Mouse (Mus musculus) liver, embryonic 11.5 days (tissue): ENCODE results near the gene Morc3. TPM values are rescaled to one million over a fixed set of nuclear protein-coding genes. Genes with fewer than 3 reads are reported as not detected.
"Not testable (repeated sequence)": the region's sequence is repeated elsewhere in the genome, so short reads cannot be mapped to it uniquely, and the experiment has no call there.

ENCODE experiments used
- ATAC-seq: fragments of 200-750 bp; cut with Nextera tagmentation; replicated peaks from 2 replicates; pipeline ENCODE4 v1.8.0; 2017; ENCODE audit warnings: moderate number of reproducible peaks, mild to moderate bottlenecking, moderate TSS enrichment, moderate library complexity; ENCODE audit not compliant: low FRiP score
- DNase-seq: peaks from one replicate; pipeline ENCODE4 v3.0.0-alpha.2; 2017; ENCODE audit warnings: low spot score
- H3K27ac ChIP-seq: fragments of 300-500 bp; sonication (generic); 2 replicates; pipeline ENCODE4 v1.5.1; 2014; ENCODE audit warnings: mild to moderate bottlenecking, low read depth, low read length, control low read depth
- H3K27me3 ChIP-seq: fragments of 300-500 bp; sonication (generic); replicated peaks from 2 replicates; pipeline ENCODE4 v1.6.1; 2014; ENCODE audit warnings: low read length, mixed read lengths; ENCODE audit not compliant: control insufficient read depth, insufficient read depth
- H3K36me3 ChIP-seq: fragments of 300-500 bp; sonication (generic); 2 replicates; pipeline ENCODE4 v1.6.1; 2014; ENCODE audit warnings: mild to moderate bottlenecking, low read length, moderate library complexity, mixed read lengths; ENCODE audit not compliant: control insufficient read depth, insufficient read depth
- H3K4me1 ChIP-seq: fragments of 300-500 bp; sonication (generic); replicated peaks from 2 replicates; pipeline ENCODE4 v1.6.1; 2014; ENCODE audit warnings: low read length, mixed read lengths; ENCODE audit not compliant: control insufficient read depth, insufficient read depth
- H3K4me2 ChIP-seq: fragments of 300-500 bp; sonication (generic); 2 replicates; pipeline ENCODE4 v1.6.1; 2014; ENCODE audit warnings: mild to moderate bottlenecking, control low read depth, moderate library complexity
- H3K4me3 ChIP-seq: fragments of 300-500 bp; sonication (generic); 2 replicates; pipeline ENCODE4 v1.5.1; 2014; ENCODE audit warnings: low read depth, low read length, control low read depth
- H3K9ac ChIP-seq: fragments of 300-500 bp; sonication (generic); 2 replicates; pipeline ENCODE4 v1.6.1; 2014; ENCODE audit warnings: low read depth, low read length, control low read depth
- H3K9me3 ChIP-seq: fragments of 300-500 bp; sonication (generic); 2 replicates; pipeline ENCODE4 v1.6.1; 2016; ENCODE audit warnings: low read length, inconsistent platforms, mixed read lengths; ENCODE audit not compliant: control insufficient read depth
- WGBS: fragments of 180-500 bp; shearing (Covaris S2); extraction: QIAGEN DNeasy Blood & Tissue Kit; methylation state at CpG from one replicate; pipeline ENCODE4 v1.1.7; 2014; 5-methylcytosine and 5-hydroxymethylcytosine counted together
- polyA plus RNA-seq: library from polyadenylated mRNA; unstranded; fragments of >200 nt; fragmentation: Nextera tagmentation; extraction: Ambion mirVana; gene quantifications from 2 replicates; pipeline ENCODE4 v1.2.1, GENCODE M21; 2014

Morc3 gene
- polyA plus RNA-seq, 1 experiment from 2014 or later = 37.0 TPM

DNA sequence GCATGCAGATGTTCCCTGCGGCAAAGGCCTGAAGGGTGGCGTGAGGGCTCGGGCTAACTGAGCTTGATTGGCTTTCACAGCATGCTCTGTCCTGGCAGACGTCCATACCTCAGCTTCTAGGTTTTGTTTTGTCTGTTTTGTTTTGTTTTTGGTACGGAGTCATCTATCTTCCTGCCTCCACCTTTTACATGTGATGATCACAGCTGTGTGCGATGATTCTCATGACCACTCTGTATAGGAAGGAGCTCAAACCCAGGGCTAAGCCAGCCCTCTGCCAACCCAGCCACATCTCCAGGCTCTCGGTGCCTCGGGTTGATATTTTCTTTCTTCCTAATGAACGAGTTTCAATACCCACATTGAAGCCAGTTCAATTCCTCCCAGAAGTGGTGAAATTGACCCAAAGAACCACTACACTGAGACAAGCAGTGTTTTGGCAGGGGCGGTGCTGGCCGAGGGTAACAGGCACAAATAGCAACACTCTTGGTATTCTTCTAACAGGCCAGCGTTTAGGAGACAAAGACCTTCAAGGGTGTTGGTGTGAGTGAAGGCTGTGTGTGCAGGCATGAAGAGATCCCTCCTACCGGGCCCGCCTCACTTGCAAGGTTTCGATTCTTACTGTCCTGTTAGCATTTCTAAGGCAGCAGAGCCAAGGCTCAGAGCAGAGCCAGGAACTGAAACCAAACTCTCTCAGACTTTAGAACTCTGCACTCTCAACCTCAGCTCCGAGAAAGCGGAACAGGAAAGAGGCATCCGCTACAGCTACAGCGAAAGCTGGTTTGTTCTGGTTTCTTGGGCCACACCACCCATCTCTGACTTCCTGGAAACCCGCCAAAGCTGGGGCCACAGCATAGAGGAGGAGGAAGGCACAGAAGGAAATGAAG, 15.8 kb upstream of the Morc3 start:
- Histone ChIP-seq H3K9me3 (peaks cover 6% of the 10 kb centered on the region), H3K4me1 (peaks cover 27% of the 10 kb centered on the region), H3K9ac (peak overlapping the region; percentile 61), H3K27me3 (no peaks in the 10 kb centered on the region), H3K4me3 (peak overlapping the region; percentile 2), H3K4me2 (peak overlapping the region; percentile 49), H3K36me3 (peaks cover 5% of the 10 kb centered on the region; the same call in 1 of the 2 replicates), H3K27ac (peak overlapping the region; percentile 76)
- ATAC-seq = peak; percentile 72
- 41% methylated on average over 20 of the region's 20 CpGs for WGBS
- DNase-seq = no peak

- ATAC-seq = no peak
- H3K27ac ChIP-seq = peak overlapping the region; percentile 76
- WGBS = 40% methylated on average over 7 of the region's 7 CpGs
- DNase-seq = no peak
- peaks cover 2% of the 10 kb centered on the region; the same call in 1 of the 2 replicates for H3K36me3 ChIP-seq
- peak overlapping the region; percentile 61; the same call in 1 of the 2 replicates for H3K9ac ChIP-seq
- H3K27me3 ChIP-seq = no peaks in the 10 kb centered on the region
- H3K4me1 ChIP-seq = peaks cover 27% of the 10 kb centered on the region
- no peaks in the 10 kb centered on the region; the same call in 1 of the 2 replicates for H3K9me3 ChIP-seq
- peak overlapping the region; percentile 49 for H3K4me2 ChIP-seq
- no peak overlapping the region for H3K4me3 ChIP-seq
Observed at GRCm38 (mm10) chr16:93816861-93817260, 15.1 kb upstream of the Morc3 start.

DNA sequence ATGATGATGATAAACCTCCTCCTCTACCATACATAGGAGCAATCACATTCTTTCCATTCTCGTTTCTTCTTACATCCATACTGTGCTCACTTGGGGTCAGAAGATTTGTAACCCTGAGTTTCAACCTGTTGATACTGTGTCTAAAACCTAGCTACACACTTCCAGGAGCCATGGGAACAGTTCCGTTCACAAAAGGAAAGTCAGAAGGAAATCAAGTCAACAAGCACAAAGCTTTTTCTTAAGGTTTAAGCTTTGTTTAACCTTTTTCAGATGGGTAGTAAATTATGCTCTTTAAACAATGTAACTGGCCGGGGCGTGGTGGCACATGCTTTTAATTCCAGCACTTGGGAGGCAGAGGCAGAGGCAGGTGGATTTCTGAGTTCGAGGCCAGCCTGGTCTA, 14.6 kb upstream of the Morc3 start:
- H3K9ac ChIP-seq = no peak overlapping the region

GRCm38 (mm10) chr16:93818691-93819324, 13.1 kb upstream of the Morc3 start:
- Histone ChIP-seq H3K4me3 (no peak overlapping the region), H3K27me3 (no peaks in the 10 kb centered on the region), H3K4me2 (peak overlapping the region; percentile 18), H3K4me1 (peaks cover 27% of the 10 kb centered on the region), H3K27ac (peak overlapping the region; percentile 66), H3K9ac (peak overlapping the region; percentile 36; the same call in 1 of the 2 replicates), H3K36me3 (no peaks in the 10 kb centered on the region), H3K9me3 (no peaks in the 10 kb centered on the region)
- ATAC-seq (peak; percentile 75), DNase-seq (no peak)
- 19% methylated on average over 12 of the region's 12 CpGs for WGBS

More for the DNA sequence above, 14.6 kb upstream of the Morc3 start:
- H3K4me2 ChIP-seq = peak overlapping the region; percentile 49; the same call in 1 of the 2 replicates
- no peak overlapping the region for H3K27ac ChIP-seq
- no peaks in the 10 kb centered on the region; the same call in 1 of the 2 replicates for H3K36me3 ChIP-seq
- no peak for DNase-seq
- no peak overlapping the region for H3K4me3 ChIP-seq
- H3K27me3 ChIP-seq = no peaks in the 10 kb centered on the region
- peaks cover 27% of the 10 kb centered on the region for H3K4me1 ChIP-seq
- 84% methylated on average over 5 of the region's 5 CpGs for WGBS
- H3K9me3 ChIP-seq = no peaks in the 10 kb centered on the region
- ATAC-seq = no peak

DNA sequence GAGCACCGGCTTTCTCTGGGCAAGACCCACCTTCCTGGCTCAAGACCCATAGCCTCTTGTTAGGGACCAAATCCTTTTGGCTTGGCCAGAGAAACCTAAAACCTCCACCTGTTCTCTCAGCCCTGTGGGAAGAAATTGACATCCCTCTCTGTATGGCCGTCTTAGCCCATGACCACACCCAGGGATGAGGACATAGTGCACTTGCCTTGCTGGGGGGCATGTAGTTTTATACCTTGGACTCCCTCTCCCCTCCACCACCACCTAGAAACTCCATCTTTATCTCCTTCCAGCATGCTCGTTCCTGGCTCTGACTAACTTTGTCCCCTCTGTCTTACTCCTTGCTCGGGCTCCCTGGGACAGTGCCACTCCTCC, 12.6 kb upstream of the Morc3 start:
- H3K9ac ChIP-seq = peak overlapping the region; percentile 36; the same call in 1 of the 2 replicates

GRCm38 (mm10) chr16:93820040-93820439, 11.9 kb upstream of the Morc3 start:
- Histone ChIP-seq H3K4me2 (no peak overlapping the region), H3K27ac (no peak overlapping the region), H3K4me3 (no peak overlapping the region), H3K27me3 (no peaks in the 10 kb centered on the region), H3K4me1 (peaks cover 27% of the 10 kb centered on the region), H3K9me3 (no peaks in the 10 kb centered on the region), H3K36me3 (no peaks in the 10 kb centered on the region), H3K9ac (no peak overlapping the region)
- no peak for DNase-seq
- 62% methylated on average over 1 of the region's 1 CpGs for WGBS
- ATAC-seq = no peak

More for the DNA sequence above, 12.6 kb upstream of the Morc3 start:
- H3K4me2 ChIP-seq = peak overlapping the region; percentile 18
- no peaks in the 10 kb centered on the region for H3K9me3 ChIP-seq
- H3K27ac ChIP-seq = peak overlapping the region; percentile 66
- peaks cover 27% of the 10 kb centered on the region for H3K4me1 ChIP-seq
- no peak overlapping the region for H3K4me3 ChIP-seq
- 51% methylated on average over 4 of the region's 4 CpGs for WGBS
- H3K27me3 ChIP-seq = no peaks in the 10 kb centered on the region
- ATAC-seq = peak; percentile 30; the same call in 1 of the 2 replicates
- no peaks in the 10 kb centered on the region for H3K36me3 ChIP-seq
- DNase-seq = no peak

- ATAC-seq (no peak), DNase-seq (no peak)
Observed at GRCm38 (mm10) chr16:93821706-93822105, 10.2 kb upstream of the Morc3 start.

GRCm38 (mm10) chr16:93822433-93823225, 9.3 kb upstream of the Morc3 start:
- H3K27me3 ChIP-seq, H3K36me3 ChIP-seq, H3K4me2 ChIP-seq, H3K9me3 ChIP-seq, H3K27ac ChIP-seq, H3K4me1 ChIP-seq, H3K4me3 ChIP-seq, H3K9ac ChIP-seq, DNase-seq, ATAC-seq: not testable (repeated sequence)
- 76% methylated on average over 5 of the region's 8 CpGs for WGBS

More at GRCm38 (mm10) chr16:93821706-93822105, 10.2 kb upstream of the Morc3 start:
- no peak overlapping the region for H3K4me3 ChIP-seq
- H3K36me3 ChIP-seq = no peaks in the 10 kb centered on the region
- WGBS = 84% methylated on average over 3 of the region's 3 CpGs
- H3K4me2 ChIP-seq = no peak overlapping the region
- H3K9me3 ChIP-seq = no peaks in the 10 kb centered on the region
- H3K27me3 ChIP-seq = no peaks in the 10 kb centered on the region
- no peak overlapping the region for H3K27ac ChIP-seq
- H3K4me1 ChIP-seq = peaks cover 17% of the 10 kb centered on the region
- H3K9ac ChIP-seq = no peak overlapping the region
